Mouse (Mus musculus) heart, embryonic 16.5 days (tissue): ENCODE measurements around the gene Pdik1l. TPM values are rescaled to one million over a fixed set of nuclear protein-coding genes. Genes with fewer than 3 reads are reported as not detected.

ENCODE experiments used
- ATAC-seq: fragments of 200-750 bp; cut with Nextera tagmentation; replicated peaks from 2 replicates; pipeline ENCODE4 v1.8.0; 2017; ENCODE audit warnings: moderate number of reproducible peaks; ENCODE audit not compliant: insufficient read depth, low FRiP score; ENCODE audit errors: extremely low read depth
- H3K27ac ChIP-seq: fragments of 300-500 bp; sonication (generic); 2 replicates; pipeline ENCODE4 v1.5.1; 2014; ENCODE audit warnings: mild to moderate bottlenecking, low read length, control low read depth, moderate library complexity
- H3K27me3 ChIP-seq: fragments of 300-500 bp; sonication (generic); 2 replicates; pipeline ENCODE4 v1.6.1; 2014; ENCODE audit warnings: low read length, mixed read lengths; ENCODE audit not compliant: control insufficient read depth, insufficient read depth
- H3K36me3 ChIP-seq: fragments of 300-500 bp; sonication (generic); 2 replicates; pipeline ENCODE4 v1.6.1; 2014; ENCODE audit not compliant: control insufficient read depth, insufficient read depth
- H3K4me1 ChIP-seq: fragments of 300-500 bp; sonication (generic); 2 replicates; pipeline ENCODE4 v1.6.1; 2014; ENCODE audit warnings: low read length, mixed read lengths; ENCODE audit not compliant: control insufficient read depth, insufficient read depth
- H3K4me2 ChIP-seq: fragments of 300-500 bp; sonication (generic); 2 replicates; pipeline ENCODE4 v1.6.1; 2014; ENCODE audit warnings: low read depth, mild to moderate bottlenecking, control low read depth, low read length
- H3K4me3 ChIP-seq: fragments of 300-500 bp; sonication (generic); 2 replicates; pipeline ENCODE4 v1.5.1; 2014; ENCODE audit warnings: mild to moderate bottlenecking, control low read depth, low read length
- H3K9ac ChIP-seq: fragments of 300-500 bp; sonication (generic); 2 replicates; pipeline ENCODE4 v1.6.1; 2014; ENCODE audit warnings: low read length, control low read depth
- H3K9me3 ChIP-seq: fragments of 300-500 bp; sonication (generic); replicated peaks from 2 replicates; pipeline ENCODE4 v1.6.1; 2016; ENCODE audit warnings: low read length; ENCODE audit not compliant: control insufficient read depth
- WGBS: fragments of 180-500 bp; shearing (Covaris S2); extraction: QIAGEN DNeasy Blood & Tissue Kit; methylation state at CpG from one replicate; pipeline ENCODE4 v1.1.7; 2014; 5-methylcytosine and 5-hydroxymethylcytosine counted together
- polyA plus RNA-seq: library from polyadenylated mRNA; unstranded; fragments of >200 nt; fragmentation: Nextera tagmentation; extraction: Ambion mirVana; gene quantifications from 2 replicates; pipeline ENCODE4 v1.2.1, GENCODE M21; 2015

Gene Pdik1l
- polyA plus RNA-seq, 1 experiment from 2014 or later: 13.0 TPM

DNA sequence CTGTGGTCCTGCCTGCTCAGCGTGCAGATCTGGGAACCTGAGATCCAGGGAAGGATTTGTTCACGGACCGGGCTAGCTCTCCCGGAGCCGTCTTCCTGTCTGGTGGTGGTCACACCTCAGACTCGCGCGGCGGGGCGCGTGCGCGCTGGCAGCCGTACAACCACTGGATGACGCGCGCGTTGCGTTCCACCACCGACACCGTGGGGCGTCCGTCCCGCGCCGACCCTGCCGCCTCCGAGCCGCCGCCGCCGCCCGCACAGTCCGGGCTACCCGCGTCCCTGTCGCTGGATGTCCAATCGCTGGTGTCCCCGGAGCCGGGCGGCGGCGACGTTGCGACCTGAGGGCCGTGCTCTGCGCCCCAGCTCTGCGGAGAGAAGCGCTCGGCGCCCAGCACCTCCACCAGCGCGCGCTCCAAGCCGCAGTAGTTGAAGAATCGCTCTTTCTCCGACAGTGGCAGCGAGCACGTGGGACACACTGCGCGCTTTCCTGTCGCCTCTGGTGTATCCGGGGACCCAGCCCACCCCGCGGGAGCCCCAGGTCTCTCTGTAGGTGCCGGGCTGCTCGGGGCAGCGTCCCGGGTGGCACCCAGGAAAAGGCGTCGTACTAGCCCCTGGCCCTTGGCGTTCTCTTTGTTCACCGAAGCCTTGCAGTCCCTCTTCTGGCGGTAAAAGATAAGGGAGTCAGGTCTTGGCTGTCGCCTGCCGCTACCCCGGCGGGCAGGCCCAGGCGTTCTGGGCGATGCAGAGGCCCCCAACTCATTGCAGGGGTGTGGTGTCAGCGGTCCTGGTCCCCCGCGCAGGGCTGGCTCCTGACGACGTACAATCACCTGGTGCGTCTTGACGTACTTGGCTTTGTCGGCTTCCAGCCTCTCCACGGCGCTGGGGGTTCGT, 36.2 kb downstream of the Pdik1l start:
- Histone ChIP-seq H3K4me2 (peak overlapping the region; percentile 94), H3K27ac (peak overlapping the region; percentile 11; the same call in 1 of the 2 replicates), H3K36me3 (no peaks in the 10 kb centered on the region), H3K9me3 (no peaks in the 10 kb centered on the region), H3K27me3 (peaks cover 53% of the 10 kb centered on the region), H3K4me3 (peak overlapping the region; percentile 61), H3K9ac (peak overlapping the region; percentile 67), H3K4me1 (peaks cover 40% of the 10 kb centered on the region)
- no peak; the same call in 1 of the 2 replicates for ATAC-seq
- 2% methylated on average over 91 of the region's 91 CpGs for WGBS

DNA sequence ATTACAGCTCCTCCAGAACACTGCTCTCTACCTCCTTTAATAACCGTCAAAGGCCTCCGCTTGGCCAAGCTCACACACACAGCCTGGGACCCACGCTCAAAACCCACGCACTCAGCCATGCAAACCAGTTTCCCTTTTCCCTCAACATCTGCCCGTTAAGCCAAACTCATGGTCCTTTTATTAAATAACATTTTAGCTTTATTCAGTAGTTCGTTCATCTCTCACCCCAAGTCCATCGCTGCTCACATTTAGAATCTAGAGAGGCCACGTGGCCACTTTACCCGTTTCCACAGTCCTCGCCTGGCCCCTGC, 36.8 kb downstream of the Pdik1l start:
- H3K4me3 ChIP-seq: peak overlapping the region; percentile 61
- no peak overlapping the region for H3K27ac ChIP-seq
- H3K9me3 ChIP-seq: no peaks in the 10 kb centered on the region
- peaks cover 38% of the 10 kb centered on the region for H3K4me1 ChIP-seq
- peaks cover 53% of the 10 kb centered on the region for H3K27me3 ChIP-seq
- peak overlapping the region; percentile 67 for H3K9ac ChIP-seq
- H3K36me3 ChIP-seq: no peaks in the 10 kb centered on the region
- peak overlapping the region; percentile 94 for H3K4me2 ChIP-seq
- WGBS: 20% methylated on average over 10 of the region's 10 CpGs
- no peak for ATAC-seq

DNA sequence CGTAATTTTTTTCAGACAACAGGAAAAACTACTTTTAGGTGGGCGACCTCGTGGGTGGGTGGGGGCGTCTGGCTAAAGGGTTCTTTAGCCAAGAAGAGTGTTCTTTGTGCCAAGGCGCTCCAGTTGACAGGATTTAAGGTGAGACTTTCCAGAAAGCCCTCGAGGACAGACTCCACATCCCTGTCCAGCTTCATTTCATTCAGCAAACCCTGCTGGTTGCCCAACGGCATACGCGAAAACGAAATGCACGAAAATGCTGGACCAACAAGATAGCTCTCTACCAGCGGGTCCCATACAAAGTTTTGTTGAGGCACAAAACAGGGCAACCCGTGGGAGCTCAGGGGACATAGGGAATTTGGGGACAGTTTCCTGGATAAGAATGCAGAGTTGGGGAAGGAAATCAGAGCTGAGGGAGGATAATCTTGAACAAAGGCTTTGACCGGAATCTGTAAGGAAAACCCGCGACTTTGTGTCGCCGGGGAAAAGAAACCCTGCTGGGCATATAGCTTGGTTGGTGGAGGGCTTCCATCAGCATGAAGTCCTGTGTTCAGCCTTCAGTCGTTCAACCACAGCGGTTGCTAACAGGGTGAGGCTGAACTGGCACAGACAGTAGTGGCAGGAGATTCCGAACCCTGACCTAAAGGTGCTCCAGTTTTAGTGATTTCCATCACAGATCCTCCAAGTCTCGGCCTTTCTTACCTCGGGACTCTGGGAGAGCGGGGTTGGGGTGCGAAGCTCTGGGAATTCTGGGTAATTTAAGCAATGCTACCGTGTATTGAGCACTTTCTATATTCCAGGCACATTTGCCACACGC, 37.4 kb downstream of the Pdik1l start:
- no peak overlapping the region for H3K9ac ChIP-seq
- no peaks in the 10 kb centered on the region for H3K36me3 ChIP-seq
- H3K27ac ChIP-seq: no peak overlapping the region
- peak overlapping the region; percentile 61 for H3K4me3 ChIP-seq
- H3K4me1 ChIP-seq: peaks cover 38% of the 10 kb centered on the region
- no peak for ATAC-seq
- H3K9me3 ChIP-seq: no peaks in the 10 kb centered on the region
- WGBS: 18% methylated on average over 27 of the region's 27 CpGs
- peaks cover 53% of the 10 kb centered on the region for H3K27me3 ChIP-seq
- H3K4me2 ChIP-seq: peak overlapping the region; percentile 94

DNA sequence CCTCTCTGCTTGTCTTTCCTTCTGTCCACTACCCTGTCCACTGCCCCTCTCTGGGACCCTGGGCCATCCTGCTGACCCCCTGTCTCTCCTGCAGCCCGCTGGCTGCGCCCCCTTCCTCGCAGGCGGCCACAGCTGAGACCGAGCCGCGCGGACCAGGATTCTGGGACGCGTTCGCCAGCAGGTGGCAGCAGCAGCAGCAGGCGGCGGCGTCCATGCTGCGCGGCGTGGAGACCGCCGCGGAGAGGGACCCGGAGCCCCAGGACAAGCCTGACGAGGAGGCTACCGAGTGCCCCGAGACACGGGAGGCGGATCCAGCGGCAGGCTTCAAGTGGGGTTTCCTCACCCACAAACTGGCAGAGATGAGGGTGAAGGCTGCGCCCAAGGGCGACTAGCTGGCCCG, 38.0 kb downstream of the Pdik1l start:
- Histone ChIP-seq H3K36me3 (no peaks in the 10 kb centered on the region), H3K9ac (peak overlapping the region; percentile 71), H3K4me2 (peak overlapping the region; percentile 94), H3K27me3 (peaks cover 50% of the 10 kb centered on the region), H3K27ac (no peak overlapping the region), H3K4me1 (peaks cover 42% of the 10 kb centered on the region), H3K9me3 (no peaks in the 10 kb centered on the region), H3K4me3 (peak overlapping the region; percentile 61)
- peak; percentile 56; the same call in 1 of the 2 replicates for ATAC-seq
- WGBS: 2% methylated on average over 30 of the region's 30 CpGs

- H3K9ac ChIP-seq: peak within 1 kb of the TSS; percentile 89
- no peak within 1 kb of the TSS for H3K27ac ChIP-seq
- WGBS: 74% methylated on average over 7 of the region's 7 CpGs
- ATAC-seq: no peak
- peaks cover 28% of the 10 kb centered on the region for H3K4me1 ChIP-seq
- no peaks in the 10 kb centered on the region for H3K36me3 ChIP-seq
- peaks cover 36% of the 10 kb centered on the region for H3K27me3 ChIP-seq
- no peaks in the 10 kb centered on the region for H3K9me3 ChIP-seq
- H3K4me2 ChIP-seq: peak within 1 kb of the TSS; percentile 99
- peak within 1 kb of the TSS; percentile 89 for H3K4me3 ChIP-seq
These were observed 40.9 kb downstream of the Pdik1l start, which contains the start of gene Gm30191 for GRCm38 (mm10) chr4:134246719-134247258. Gene Gm30191 (plus strand): TSS chr4:134246935.

DNA sequence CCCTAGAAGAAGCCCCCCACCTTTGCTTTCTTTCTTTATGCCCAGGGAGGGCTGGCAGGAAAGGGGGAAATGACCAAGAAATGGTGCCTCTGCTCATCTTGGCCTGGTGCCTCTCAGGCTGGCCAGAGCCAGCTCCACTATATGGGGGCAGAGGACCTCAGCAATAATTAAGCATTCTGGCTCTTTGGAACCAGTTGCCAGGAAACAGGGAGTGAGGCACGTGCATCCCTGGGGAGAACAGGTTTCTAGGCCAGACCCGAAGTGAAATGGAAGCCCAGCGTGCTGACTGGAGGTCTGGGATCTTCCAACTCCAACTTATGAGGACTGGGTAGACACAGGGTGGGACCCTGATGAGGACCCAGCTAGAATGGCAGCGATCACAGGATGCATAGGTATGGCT, 41.4 kb downstream of the Pdik1l start:
- H3K9me3 ChIP-seq: no peaks in the 10 kb centered on the region
- WGBS: 57% methylated on average over 4 of the region's 4 CpGs
- no peak overlapping the region for H3K9ac ChIP-seq
- H3K4me2 ChIP-seq: no peak overlapping the region
- no peak for ATAC-seq
- no peak overlapping the region for H3K4me3 ChIP-seq
- peaks cover 24% of the 10 kb centered on the region for H3K4me1 ChIP-seq
- H3K27me3 ChIP-seq: peaks cover 32% of the 10 kb centered on the region
- H3K36me3 ChIP-seq: no peaks in the 10 kb centered on the region
- H3K27ac ChIP-seq: no peak overlapping the region

DNA sequence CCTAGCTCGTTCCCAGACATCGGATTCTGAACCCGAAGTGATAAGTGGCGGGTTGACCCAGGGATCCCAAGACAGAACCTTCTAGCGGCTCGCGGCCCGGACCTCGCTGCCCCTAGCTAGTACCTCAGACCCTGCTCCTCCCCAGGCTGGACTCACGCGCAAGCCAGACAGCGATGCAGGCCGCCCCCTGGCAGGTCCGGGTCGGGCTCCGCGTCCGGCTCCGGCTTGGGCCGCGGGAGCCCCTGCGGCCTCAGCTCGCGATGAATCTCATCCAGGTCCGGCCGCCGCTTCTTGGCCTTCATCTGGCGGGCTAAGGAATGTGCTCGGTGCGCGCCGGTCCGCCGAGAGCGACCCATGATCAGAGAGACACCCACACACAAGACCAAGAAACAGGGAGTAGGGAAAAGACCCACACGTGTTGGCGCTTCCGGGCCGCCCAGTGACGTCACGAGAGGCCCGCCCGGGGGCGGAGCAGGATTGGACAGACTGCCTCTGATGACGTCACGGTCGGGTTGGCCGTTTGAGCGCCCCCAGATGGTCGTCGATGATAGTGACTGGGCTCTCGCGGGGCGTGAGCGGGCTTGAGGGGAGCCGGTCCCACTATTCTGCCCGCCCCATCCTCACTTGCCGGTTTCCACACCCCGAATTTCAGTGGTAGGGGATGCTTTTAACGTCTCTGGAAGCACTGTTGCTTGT, 42.4 kb downstream of the Pdik1l start, which contains the start of gene Zfp593:
Zfp593 (minus strand) TSS at position 445 of the 696 bp plus-strand sequence.
- peaks cover 16% of the 10 kb centered on the region for H3K4me1 ChIP-seq
- H3K27me3 ChIP-seq: peaks cover 23% of the 10 kb centered on the region
- peak; percentile 82 for ATAC-seq
- H3K4me2 ChIP-seq: peak within 1 kb of the TSS; percentile 99
- peak within 1 kb of the TSS; percentile 89 for H3K9ac ChIP-seq
- H3K36me3 ChIP-seq: no peaks in the 10 kb centered on the region
- no peak within 1 kb of the TSS for H3K27ac ChIP-seq
- no peaks in the 10 kb centered on the region for H3K9me3 ChIP-seq
- peak within 1 kb of the TSS; percentile 89 for H3K4me3 ChIP-seq
- WGBS: under 1% methylated on average over 60 of the region's 60 CpGs

- peaks cover 15% of the 10 kb centered on the region for H3K4me1 ChIP-seq
- H3K9me3 ChIP-seq: no peaks in the 10 kb centered on the region
- H3K9ac ChIP-seq: peak within 1 kb of the TSS; percentile 89; the same call in 1 of the 2 replicates
- H3K4me3 ChIP-seq: peak within 1 kb of the TSS; percentile 89
- H3K27me3 ChIP-seq: peaks cover 14% of the 10 kb centered on the region
- H3K4me2 ChIP-seq: peak within 1 kb of the TSS; percentile 99; the same call in 1 of the 2 replicates
- H3K36me3 ChIP-seq: no peaks in the 10 kb centered on the region
- 88% methylated on average over 17 of the region's 17 CpGs for WGBS
- no peak for ATAC-seq
- no peak within 1 kb of the TSS for H3K27ac ChIP-seq
These were observed 44.0 kb downstream of the Pdik1l start, which contains the start of gene E130218I03Rik for GRCm38 (mm10) chr4:134243516-134244250. Gene E130218I03Rik (plus strand): TSS chr4:134243662.
